Mouse (Mus musculus) forebrain, embryonic 13.5 days (tissue): ENCODE data around the gene Psmb11. TPM values are rescaled to one million over a fixed set of nuclear protein-coding genes. Genes with fewer than 3 reads are reported as not detected.
A peak's percentile ranks its signal among the peaks of the same experiment; 100 is the strongest.

Source experiments
- ATAC-seq: fragments of 200-750 bp; cut with Nextera tagmentation; 2 replicates; pipeline ENCODE4 v1.8.0; 2017
- H3K27ac ChIP-seq: fragments of 300-500 bp; sonication (generic); 2 replicates; pipeline ENCODE4 v1.5.1; 2015; ENCODE audit warnings: inconsistent platforms, mild to moderate bottlenecking, moderate library complexity
- H3K27me3 ChIP-seq: fragments of 300-500 bp; sonication (generic); 2 replicates; pipeline ENCODE4 v1.6.1; 2015; ENCODE audit warnings: mild to moderate bottlenecking, inconsistent platforms
- H3K36me3 ChIP-seq: fragments of 300-500 bp; sonication (generic); 2 replicates; pipeline ENCODE4 v1.6.1; 2015; ENCODE audit warnings: mild to moderate bottlenecking, inconsistent platforms; ENCODE audit not compliant: poor library complexity, severe bottlenecking
- H3K4me1 ChIP-seq: fragments of 300-500 bp; sonication (generic); 2 replicates; pipeline ENCODE4 v1.6.1; 2015; ENCODE audit warnings: inconsistent platforms
- H3K4me2 ChIP-seq: fragments of 300-500 bp; sonication (generic); 2 replicates; pipeline ENCODE4 v1.6.1; 2015; ENCODE audit warnings: inconsistent platforms, mild to moderate bottlenecking, moderate library complexity
- H3K4me3 ChIP-seq: fragments of 300-500 bp; sonication (generic); 2 replicates; pipeline ENCODE4 v1.5.1; 2015; ENCODE audit warnings: mild to moderate bottlenecking, inconsistent platforms
- H3K9ac ChIP-seq: fragments of 300-500 bp; sonication (generic); 2 replicates; pipeline ENCODE4 v1.6.1; 2015; ENCODE audit warnings: mild to moderate bottlenecking, inconsistent platforms
- H3K9me3 ChIP-seq: fragments of 300-500 bp; sonication (generic); replicated peaks from 2 replicates; pipeline ENCODE4 v1.6.1; 2016; ENCODE audit warnings: inconsistent platforms
- WGBS: fragments of 180-500 bp; shearing (Covaris S2); methylation state at CpG from one replicate; pipeline ENCODE4 v1.1.7; 2015; 5-methylcytosine and 5-hydroxymethylcytosine counted together
- polyA plus RNA-seq: library from polyadenylated mRNA; unstranded; fragments of >200 nt; fragmentation: Nextera tagmentation; extraction: Ambion mirVana; gene quantifications from 2 replicates; pipeline ENCODE4 v1.2.1, GENCODE M21; 2015

Gene Psmb11
- polyA plus RNA-seq, 1 experiment from 2014 or later, result 0.04 TPM

GRCm38 (mm10) chr14:54583681-54584338 lies 37.4 kb upstream of the Psmb11 start:
- H3K27ac ChIP-seq, result no peak overlapping the region
- H3K4me1 ChIP-seq, result no peaks in the 10 kb centered on the region
- peaks cover 30% of the 10 kb centered on the region for H3K36me3 ChIP-seq
- no peaks in the 10 kb centered on the region for H3K9me3 ChIP-seq
- no peak overlapping the region for H3K9ac ChIP-seq
- no peak overlapping the region for H3K4me3 ChIP-seq
- ATAC-seq, result no peak
- H3K4me2 ChIP-seq, result no peak overlapping the region
- H3K27me3 ChIP-seq, result no peaks in the 10 kb centered on the region
- 40% methylated on average over 7 of the region's 7 CpGs for WGBS

GRCm38 (mm10) chr14:54591056-54591455 lies 30.2 kb upstream of the Psmb11 start:
- no peak overlapping the region for H3K9ac ChIP-seq
- ATAC-seq, result no peak
- whole genome bisulfite sequencing, result 93% methylated on average over 16 of the region's 16 CpGs
- no peak overlapping the region for H3K4me2 ChIP-seq
- no peak overlapping the region for H3K4me3 ChIP-seq
- 0 out of 2 replicates have a peak, but pooled peaks cover 4% of the 10 kb centered on the region for H3K4me1 ChIP-seq
- peaks cover 19% of the 10 kb centered on the region; the same call in 1 of the 2 replicates for H3K36me3 ChIP-seq
- H3K9me3 ChIP-seq, result no peaks in the 10 kb centered on the region
- no peaks in the 10 kb centered on the region for H3K27me3 ChIP-seq
- no peak overlapping the region for H3K27ac ChIP-seq

DNA sequence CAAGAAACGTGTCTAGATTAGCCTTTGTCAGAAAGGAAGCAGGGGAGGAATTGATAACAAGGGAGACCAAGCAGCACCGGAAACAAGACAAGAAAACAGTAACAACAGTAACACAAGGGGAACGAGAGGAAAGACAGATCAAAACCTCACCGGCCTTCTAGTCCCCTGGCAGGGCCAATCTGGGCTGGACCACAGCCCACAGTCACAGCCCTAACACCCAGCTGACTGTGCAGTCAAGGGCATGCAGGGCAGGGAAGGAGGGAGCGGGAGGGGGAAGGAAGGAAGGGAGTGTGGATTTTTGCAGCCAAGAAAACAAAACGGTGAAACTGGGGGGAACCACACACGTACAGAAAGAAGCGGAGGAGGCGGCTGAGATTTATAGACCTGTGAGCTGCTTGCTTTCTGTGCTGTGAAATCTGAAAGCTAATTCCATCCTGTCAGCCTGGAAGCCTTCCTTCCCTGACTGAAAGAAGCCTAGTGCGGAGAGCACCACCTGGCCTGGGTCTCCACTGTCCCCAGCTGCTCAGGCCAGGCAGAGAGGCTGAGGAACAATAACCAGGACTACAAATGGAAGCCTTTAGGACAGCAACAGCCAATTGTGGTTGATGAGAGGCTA lies 28.8 kb upstream of the Psmb11 start:
- H3K27ac ChIP-seq, result peak overlapping the region; percentile 40; the same call in 1 of the 2 replicates
- no peaks in the 10 kb centered on the region for H3K27me3 ChIP-seq

GRCm38 (mm10) chr14:54594055-54594454 lies 27.2 kb upstream of the Psmb11 start:
- H3K4me3 ChIP-seq, result no peak overlapping the region
- WGBS, result 84% methylated on average over 3 of the region's 3 CpGs
- no peaks in the 10 kb centered on the region for H3K27me3 ChIP-seq
- peaks cover 17% of the 10 kb centered on the region; the same call in 1 of the 2 replicates for H3K36me3 ChIP-seq
- ATAC-seq, result no peak
- no peak overlapping the region for H3K27ac ChIP-seq
- H3K4me1 ChIP-seq, result 0 out of 2 replicates have a peak, but pooled peaks cover 4% of the 10 kb centered on the region
- no peak overlapping the region for H3K9ac ChIP-seq
- H3K9me3 ChIP-seq, result no peaks in the 10 kb centered on the region
- H3K4me2 ChIP-seq, result no peak overlapping the region

More for the DNA sequence above, 28.8 kb upstream of the Psmb11 start:
- no peak overlapping the region for H3K4me3 ChIP-seq
- peak overlapping the region; percentile 26 for H3K9ac ChIP-seq
- 0 out of 2 replicates have a peak, but pooled peaks cover 4% of the 10 kb centered on the region for H3K4me1 ChIP-seq
- H3K4me2 ChIP-seq, result no peak overlapping the region
- no peaks in the 10 kb centered on the region for H3K9me3 ChIP-seq
- peaks cover 17% of the 10 kb centered on the region; the same call in 1 of the 2 replicates for H3K36me3 ChIP-seq
- 75% methylated on average over 10 of the region's 10 CpGs for WGBS
- ATAC-seq, result no peak

- ATAC-seq, result no peak
- H3K27me3 ChIP-seq, result no peaks in the 10 kb centered on the region
- H3K4me3 ChIP-seq, result no peak overlapping the region
- H3K9ac ChIP-seq, result no peak overlapping the region
- no peak overlapping the region for H3K27ac ChIP-seq
- 71% methylated on average over 27 of the region's 28 CpGs for WGBS
- 0 out of 2 replicates have a peak, but pooled peaks cover 4% of the 10 kb centered on the region for H3K4me1 ChIP-seq
- H3K9me3 ChIP-seq, result no peaks in the 10 kb centered on the region
- peaks cover 17% of the 10 kb centered on the region; the same call in 1 of the 2 replicates for H3K36me3 ChIP-seq
- H3K4me2 ChIP-seq, result no peak overlapping the region
Measured at GRCm38 (mm10) chr14:54594631-54595414, 26.4 kb upstream of the Psmb11 start.

- Histone ChIP-seq H3K27me3 (no peaks in the 10 kb centered on the region), H3K9ac (no peak overlapping the region), H3K4me1 (0 out of 2 replicates have a peak, but pooled peaks cover 4% of the 10 kb centered on the region), H3K36me3 (peaks cover 17% of the 10 kb centered on the region; the same call in 1 of the 2 replicates), H3K9me3 (no peaks in the 10 kb centered on the region), H3K27ac (no peak overlapping the region), H3K4me2 (no peak overlapping the region), H3K4me3 (no peak overlapping the region)
- 78% methylated on average over 7 of the region's 7 CpGs for WGBS
- no peak for ATAC-seq
Measured at GRCm38 (mm10) chr14:54597084-54597483, 24.1 kb upstream of the Psmb11 start.

- Histone ChIP-seq H3K9ac (no peak overlapping the region), H3K27me3 (no peaks in the 10 kb centered on the region), H3K27ac (no peak overlapping the region), H3K36me3 (no peaks in the 10 kb centered on the region), H3K4me3 (no peak overlapping the region), H3K4me2 (no peak overlapping the region), H3K4me1 (peaks cover 21% of the 10 kb centered on the region), H3K9me3 (no peaks in the 10 kb centered on the region)
- WGBS, result 86% methylated on average over 2 of the region's 2 CpGs
- ATAC-seq, result no peak
Measured at GRCm38 (mm10) chr14:54601601-54602000, 19.6 kb upstream of the Psmb11 start.

GRCm38 (mm10) chr14:54602613-54603012 lies 18.6 kb upstream of the Psmb11 start:
- Histone ChIP-seq H3K27ac (peak overlapping the region; percentile 90), H3K4me3 (peak overlapping the region; percentile 61), H3K27me3 (no peaks in the 10 kb centered on the region), H3K9ac (peak overlapping the region; percentile 84), H3K36me3 (no peaks in the 10 kb centered on the region), H3K4me1 (peaks cover 21% of the 10 kb centered on the region), H3K4me2 (peak overlapping the region; percentile 59), H3K9me3 (no peaks in the 10 kb centered on the region)
- no peak; the same call in 1 of the 2 replicates for ATAC-seq
- WGBS, result 35% methylated on average over 4 of the region's 4 CpGs

DNA sequence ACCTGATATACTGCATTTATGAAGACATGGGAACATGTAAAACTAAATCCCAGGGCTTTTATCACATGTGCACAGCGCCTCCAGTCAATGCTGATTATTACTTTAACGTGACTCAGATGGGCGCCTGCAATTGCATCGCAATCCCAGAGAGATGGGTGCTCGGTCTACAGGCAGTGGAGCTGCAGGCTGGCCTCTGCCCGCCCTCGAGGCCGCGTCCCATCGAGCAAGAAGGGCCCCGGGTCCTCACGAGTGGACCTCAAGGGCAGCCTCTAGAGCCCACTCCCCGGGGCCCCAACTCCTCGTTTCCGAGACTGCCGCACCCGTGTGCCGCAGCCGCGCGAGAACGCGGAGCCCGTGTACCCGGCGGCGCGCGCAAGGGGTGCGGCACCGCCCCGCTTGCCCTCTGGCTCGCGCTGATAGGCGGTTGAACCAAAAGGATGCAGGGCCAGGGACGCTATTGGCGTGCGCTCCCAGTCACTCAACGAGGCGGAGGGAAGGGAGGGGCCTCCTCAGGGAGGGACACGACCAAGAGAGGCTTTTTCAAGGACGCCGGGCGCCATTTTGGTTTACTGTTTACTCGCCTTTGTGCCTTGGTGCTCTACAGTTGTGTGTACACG lies 18.1 kb upstream of the Psmb11 start:
- Histone ChIP-seq H3K4me2 (peak overlapping the region; percentile 59), H3K27ac (peak overlapping the region; percentile 90), H3K9me3 (no peaks in the 10 kb centered on the region), H3K9ac (peak overlapping the region; percentile 84), H3K36me3 (no peaks in the 10 kb centered on the region), H3K4me1 (peaks cover 21% of the 10 kb centered on the region), H3K4me3 (peak overlapping the region; percentile 61), H3K27me3 (no peaks in the 10 kb centered on the region)
- under 1% methylated on average over 46 of the region's 46 CpGs for WGBS
- peak; percentile 99 for ATAC-seq

DNA sequence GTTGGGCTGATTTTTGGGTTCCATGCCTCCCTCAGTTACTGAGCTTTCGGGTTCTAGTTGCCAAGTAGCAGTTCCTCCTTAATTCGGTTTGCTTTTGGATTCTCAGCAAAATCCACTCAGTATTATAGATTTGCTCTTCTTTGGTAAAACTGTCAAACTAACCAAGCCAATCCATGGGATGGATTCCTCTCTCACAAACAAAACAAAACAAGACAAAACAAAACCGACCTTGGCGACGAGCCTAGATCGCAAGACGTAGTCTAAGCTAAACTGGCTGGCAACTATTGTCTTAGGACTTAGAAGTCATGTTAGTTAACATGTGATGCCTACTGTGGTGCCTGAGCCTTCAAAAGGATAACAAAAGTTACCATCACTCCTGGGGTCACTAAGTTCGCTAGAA lies 17.5 kb upstream of the Psmb11 start:
- no peak overlapping the region for H3K9ac ChIP-seq
- peak overlapping the region; percentile 61 for H3K4me3 ChIP-seq
- peak overlapping the region; percentile 60 for H3K27ac ChIP-seq
- H3K4me2 ChIP-seq, result peak overlapping the region; percentile 59
- H3K9me3 ChIP-seq, result no peaks in the 10 kb centered on the region
- no peaks in the 10 kb centered on the region for H3K27me3 ChIP-seq
- H3K4me1 ChIP-seq, result peaks cover 21% of the 10 kb centered on the region
- whole genome bisulfite sequencing, result 83% methylated on average over 8 of the region's 8 CpGs
- no peak for ATAC-seq
- H3K36me3 ChIP-seq, result no peaks in the 10 kb centered on the region

- WGBS, result 3% methylated on average over 26 of the region's 39 CpGs
- ATAC-seq, result peak; percentile 32
- Histone ChIP-seq H3K4me3 (peak within 1 kb of the TSS; percentile 41), H3K27me3 (no peaks in the 10 kb centered on the region), H3K4me1 (peaks cover 21% of the 10 kb centered on the region), H3K9ac (peak within 1 kb of the TSS; percentile 61), H3K9me3 (no peaks in the 10 kb centered on the region), H3K36me3 (0 out of 2 replicates have a peak, but pooled peaks cover 4% of the 10 kb centered on the region), H3K27ac (peak within 1 kb of the TSS; percentile 3), H3K4me2 (peak within 1 kb of the TSS; percentile 56)
Measured at GRCm38 (mm10) chr14:54605752-54606321, 15.4 kb upstream of the Psmb11 start, which contains the start of gene 4931414P19Rik. TSS of gene 4931414P19Rik (minus strand) at chr14:54605993.
